Mouse (Mus musculus): ENCODE measurements around the gene C1qtnf9. TPM values are rescaled to one million over a fixed set of nuclear protein-coding genes. Genes with fewer than 3 reads are reported as not detected.

Gene C1qtnf9
- polyA plus RNA-seq (2012; rRNA removed): 42.3 and 46.2 TPM in 2 replicates

- DNase-seq (ENCODE audit: low read depth): no peak
These were observed at the start of gene C1qtnf9 for GRCm38 (mm10) chr14:60767884-60768283. TSS of gene C1qtnf9 (plus strand) at chr14:60768134.

GRCm38 (mm10) chr14:60721304-60721703 is 46.6 kb upstream of the C1qtnf9 start:
- no peak for DNase-seq (ENCODE audit: low read depth)

GRCm38 (mm10) chr14:60721938-60722337 is 46.0 kb upstream of the C1qtnf9 start:
- no peak for DNase-seq (ENCODE audit: low read depth)

- no peak for DNase-seq (ENCODE audit: low read depth)
These were observed 41.8 kb upstream of the C1qtnf9 start for GRCm38 (mm10) chr14:60726091-60726490.

- DNase-seq (ENCODE audit: low read depth): no peak
These were observed 40.8 kb upstream of the C1qtnf9 start for GRCm38 (mm10) chr14:60727130-60727529.

GRCm38 (mm10) chr14:60732081-60732480 is 35.9 kb upstream of the C1qtnf9 start:
- DNase-seq (ENCODE audit: low read depth): no peak

GRCm38 (mm10) chr14:60732787-60733186 is 35.1 kb upstream of the C1qtnf9 start:
- DNase-seq (ENCODE audit: low read depth): no peak

- no peak for DNase-seq (ENCODE audit: low read depth)
These were observed 34.2 kb upstream of the C1qtnf9 start for GRCm38 (mm10) chr14:60733706-60734105.

- no peak for DNase-seq (ENCODE audit: low read depth)
These were observed 32.7 kb upstream of the C1qtnf9 start for GRCm38 (mm10) chr14:60735206-60735605.

GRCm38 (mm10) chr14:60735848-60736547 is 31.9 kb upstream of the C1qtnf9 start:
- DNase-seq (ENCODE audit: low read depth): no peak

GRCm38 (mm10) chr14:60736591-60737192 is 31.2 kb upstream of the C1qtnf9 start:
- no peak for DNase-seq (ENCODE audit: low read depth)

- DNase-seq (ENCODE audit: low read depth): no peak
These were observed 30.7 kb upstream of the C1qtnf9 start for GRCm38 (mm10) chr14:60737202-60737611.

- DNase-seq (ENCODE audit: low read depth): no peak
These were observed 29.4 kb upstream of the C1qtnf9 start for GRCm38 (mm10) chr14:60738434-60738938.

- DNase-seq (ENCODE audit: low read depth): no peak
These were observed 28.8 kb upstream of the C1qtnf9 start for GRCm38 (mm10) chr14:60739155-60739554.

GRCm38 (mm10) chr14:60739616-60740015 is 28.3 kb upstream of the C1qtnf9 start:
- DNase-seq (ENCODE audit: low read depth): no peak

GRCm38 (mm10) chr14:60740507-60740906 is 27.4 kb upstream of the C1qtnf9 start:
- DNase-seq (ENCODE audit: low read depth): no peak

- DNase-seq (ENCODE audit: low read depth): no peak
These were observed 26.9 kb upstream of the C1qtnf9 start for GRCm38 (mm10) chr14:60741033-60741432.

- DNase-seq (ENCODE audit: low read depth): no peak
These were observed 26.4 kb upstream of the C1qtnf9 start for GRCm38 (mm10) chr14:60741490-60741981.

- no peak for DNase-seq (ENCODE audit: low read depth)
These were observed 24.3 kb upstream of the C1qtnf9 start for GRCm38 (mm10) chr14:60743681-60744080.

GRCm38 (mm10) chr14:60745201-60745600 is 22.7 kb upstream of the C1qtnf9 start:
- DNase-seq (ENCODE audit: low read depth): no peak

GRCm38 (mm10) chr14:60746141-60746540 is 21.8 kb upstream of the C1qtnf9 start:
- no peak for DNase-seq (ENCODE audit: low read depth)

- DNase-seq (ENCODE audit: low read depth): no peak
These were observed 20.6 kb upstream of the C1qtnf9 start for GRCm38 (mm10) chr14:60747154-60747870.

All from gonadal fat pad, adult 2 months (tissue).